Mouse (Mus musculus) WW6 (cell line): ENCODE data around the gene Tmem165.
A peak's percentile ranks its signal among the peaks of the same experiment; 100 is the strongest.

Experiments used
- DNase-seq: peaks from one replicate; pipeline ENCODE4 v3.0.0-alpha.2; 2013; ENCODE audit warnings: low read depth, low spot score

Gene Tmem165

GRCm38 (mm10) chr5:76171039-76171438, 12.6 kb upstream of the Tmem165 start:
- no peak for DNase-seq

- no peak for DNase-seq
Measured at GRCm38 (mm10) chr5:76175051-76175450, 8.6 kb upstream of the Tmem165 start.

DNA sequence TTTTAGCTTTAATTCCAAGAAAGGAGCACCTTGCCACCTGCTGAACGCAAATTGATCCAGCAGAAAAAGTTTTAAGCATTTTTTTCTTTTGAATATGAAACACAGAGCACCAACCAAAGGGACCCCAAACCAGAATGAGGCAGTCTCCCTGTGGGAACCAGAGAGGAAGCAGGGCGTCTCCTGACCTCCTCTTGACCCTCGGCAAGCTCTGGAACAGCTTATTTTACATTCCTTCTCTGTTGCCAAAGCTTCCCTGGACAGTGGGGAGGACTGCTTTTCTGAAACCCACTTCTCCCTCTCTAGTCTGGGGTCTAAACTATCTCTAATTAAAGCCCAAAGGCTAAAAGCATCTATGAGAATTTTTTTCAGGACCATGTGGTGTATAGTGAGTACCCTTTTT, 7.3 kb upstream of the Tmem165 start:
- no peak for DNase-seq

DNA sequence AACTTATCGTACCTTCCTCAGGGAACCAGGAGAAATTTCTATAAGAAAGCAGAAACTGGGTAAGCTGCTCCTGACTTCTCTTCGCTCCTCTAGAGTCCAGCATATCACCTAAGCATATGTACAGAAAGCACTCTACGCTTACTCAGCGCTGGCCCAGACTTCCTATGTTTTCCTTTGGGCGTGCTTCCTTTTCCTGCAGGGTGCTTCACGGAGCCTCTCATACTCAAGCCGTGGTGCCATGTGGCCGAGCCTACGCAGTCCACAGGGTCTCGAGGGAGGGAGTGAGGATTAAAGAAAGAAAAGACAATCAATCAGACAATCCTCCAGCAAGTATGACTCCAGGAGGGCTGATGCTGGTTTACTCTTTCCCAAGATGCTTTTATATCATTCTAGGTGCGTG, 6.8 kb upstream of the Tmem165 start:
- DNase-seq: no peak

DNA sequence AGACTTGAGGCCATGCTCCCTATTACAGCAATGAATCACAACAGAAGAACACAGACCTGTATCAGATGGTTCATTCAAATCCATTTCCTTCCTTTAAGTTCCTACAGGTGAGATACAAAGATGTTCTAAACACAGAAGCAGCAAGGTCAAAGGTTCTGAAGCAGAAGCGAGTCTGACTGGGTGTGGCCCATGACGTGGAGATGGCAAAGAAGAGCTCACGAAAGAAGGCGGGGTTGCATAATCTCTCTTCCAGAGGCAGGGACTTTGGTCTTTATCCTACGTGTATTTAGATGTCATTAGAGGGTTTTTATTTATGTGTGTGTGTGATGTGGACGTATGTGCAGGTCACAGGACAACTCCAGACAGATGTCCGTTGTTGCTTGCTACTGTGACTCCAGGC, 6.0 kb upstream of the Tmem165 start:
- DNase-seq: no peak

GRCm38 (mm10) chr5:76179171-76179570, 4.5 kb upstream of the Tmem165 start:
- no peak for DNase-seq

- no peak for DNase-seq
Measured at GRCm38 (mm10) chr5:76179791-76180190, 3.9 kb upstream of the Tmem165 start.

GRCm38 (mm10) chr5:76182326-76182725, 1.4 kb upstream of the Tmem165 start:
- no peak for DNase-seq

DNA sequence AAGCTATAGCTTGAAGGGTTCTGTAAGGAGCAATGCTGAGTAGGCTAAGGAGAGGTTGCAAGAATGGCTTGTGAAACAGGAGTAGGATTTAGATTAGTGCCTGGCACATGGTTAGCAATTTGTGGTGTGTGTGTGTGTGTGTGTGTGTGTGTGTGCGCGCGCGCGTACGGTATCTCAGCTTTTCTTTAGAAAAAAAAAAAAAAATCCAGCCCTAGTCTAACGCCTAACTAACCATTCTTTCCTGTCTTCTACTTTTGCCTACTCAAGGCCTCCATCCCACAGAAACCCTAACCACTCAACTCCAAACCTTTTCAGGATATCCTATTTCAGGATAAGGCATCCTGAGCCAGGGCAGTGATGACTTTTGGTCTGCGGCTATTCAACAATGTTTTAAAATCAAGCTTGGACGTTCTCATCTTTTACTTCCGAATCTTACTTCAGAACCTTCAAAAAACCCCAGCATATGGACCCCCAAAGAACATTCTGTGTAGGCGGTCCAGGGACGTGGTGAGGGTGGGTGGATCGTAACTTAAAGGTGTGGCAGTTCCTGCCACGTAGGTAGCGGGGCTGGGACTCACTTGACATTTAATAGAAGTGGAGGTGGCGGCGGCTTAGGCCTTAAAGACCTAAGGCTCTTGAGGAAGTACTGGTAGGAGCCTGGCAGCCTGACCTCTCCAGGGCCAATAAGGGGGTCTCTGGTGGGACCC, 484 bp upstream of the Tmem165 start:
- peak; percentile 24 for DNase-seq

- DNase-seq: peak; percentile 54
Measured at GRCm38 (mm10) chr5:76184286-76185080, 803 bp downstream of the Tmem165 start.

DNA sequence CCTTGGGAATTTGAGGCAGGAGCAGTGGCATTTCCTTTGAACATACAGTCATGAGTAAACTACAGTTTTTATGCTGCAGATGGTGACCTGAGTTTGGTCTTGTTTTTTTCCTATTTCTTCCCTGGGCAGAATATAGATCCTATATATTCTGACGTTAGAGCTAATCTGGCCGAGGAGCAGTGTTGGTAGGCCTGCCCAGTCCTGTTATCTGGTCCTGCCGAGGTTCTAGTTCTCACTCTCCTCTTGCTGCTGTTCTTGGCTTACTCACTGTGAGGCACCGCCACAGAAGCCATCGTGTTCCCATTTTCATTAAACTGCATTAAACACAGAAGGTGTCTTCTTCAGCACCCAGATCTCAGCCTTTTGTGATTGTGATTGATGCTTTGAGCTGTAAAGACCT, 4.2 kb downstream of the Tmem165 start:
- DNase-seq: no peak

DNA sequence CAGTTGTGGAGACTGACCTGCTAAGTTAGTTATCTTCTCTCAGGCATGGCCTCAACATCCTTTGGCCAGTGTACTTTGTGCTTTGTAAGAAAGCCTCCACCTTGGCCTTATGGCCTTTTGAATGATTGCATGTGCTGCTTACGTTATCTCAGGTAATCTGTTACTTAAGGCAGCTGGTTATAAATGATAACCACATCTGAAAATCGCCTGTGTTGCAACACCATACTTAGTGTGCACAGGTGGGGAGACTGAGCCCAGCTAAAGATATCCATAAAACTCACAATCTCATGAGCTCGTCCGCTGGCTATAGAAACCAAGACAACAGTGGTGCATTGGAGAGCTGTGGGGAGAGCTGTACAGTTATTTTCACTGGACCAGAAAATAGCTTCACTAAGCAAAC, 6.9 kb downstream of the Tmem165 start:
- DNase-seq: no peak

GRCm38 (mm10) chr5:76193075-76193474, 9.4 kb downstream of the Tmem165 start:
- DNase-seq: no peak

DNA sequence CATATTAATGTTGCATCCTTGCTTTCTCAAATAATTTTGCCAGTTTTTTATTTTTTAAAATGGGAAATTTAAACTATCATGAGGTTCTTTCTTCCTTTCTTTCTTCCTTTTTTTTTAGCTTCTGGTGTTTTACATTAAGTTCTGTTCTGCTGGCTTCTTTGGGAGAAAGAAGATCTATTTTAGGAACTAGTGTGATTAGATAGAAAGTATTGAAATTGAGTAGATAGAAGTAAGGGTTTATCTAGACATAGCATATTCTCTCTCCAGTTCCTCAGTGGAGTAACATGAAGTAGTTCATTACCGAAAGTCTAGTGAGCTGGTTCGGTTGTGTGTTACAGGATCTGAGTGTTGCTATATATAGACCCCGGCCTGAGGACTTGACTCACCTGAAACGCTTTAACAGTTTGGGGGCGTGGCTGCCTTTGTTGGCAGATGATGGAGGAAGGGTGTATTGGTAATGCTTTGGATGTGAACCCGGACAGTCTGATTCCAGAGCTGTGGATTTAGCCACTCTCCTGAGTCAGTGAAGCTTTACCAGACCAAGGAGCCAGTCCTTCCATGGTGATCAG, 10.8 kb downstream of the Tmem165 start:
- DNase-seq: no peak

- DNase-seq: no peak
Measured at GRCm38 (mm10) chr5:76199346-76199745, 15.7 kb downstream of the Tmem165 start.

DNA sequence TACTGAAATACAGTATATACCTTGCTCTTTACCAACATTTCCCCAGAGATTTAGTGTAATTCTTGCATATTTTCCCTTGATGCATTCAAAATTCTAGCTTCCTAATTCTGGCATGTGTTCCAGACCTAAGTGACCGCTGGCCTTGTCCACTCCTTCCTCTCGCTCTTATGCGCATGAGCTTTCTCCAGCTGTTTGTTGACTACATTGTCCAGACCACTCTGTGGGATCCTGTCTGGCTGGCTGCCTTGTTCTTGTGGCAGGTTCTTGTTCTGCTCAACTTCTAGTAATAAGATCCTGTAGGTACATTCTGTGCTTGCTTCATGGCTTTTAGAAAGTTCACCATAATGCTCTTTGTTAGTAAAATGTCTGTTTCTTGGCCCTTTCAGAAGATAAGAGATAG, 19.5 kb downstream of the Tmem165 start:
- DNase-seq: no peak

GRCm38 (mm10) chr5:76205886-76206285, 22.2 kb downstream of the Tmem165 start:
- DNase-seq: no peak

- no peak for DNase-seq
Measured at GRCm38 (mm10) chr5:76208066-76208465, 24.4 kb downstream of the Tmem165 start.

GRCm38 (mm10) chr5:76216691-76217090, 33.0 kb downstream of the Tmem165 start:
- no peak for DNase-seq

- DNase-seq: peak; percentile 5
Measured at GRCm38 (mm10) chr5:76231171-76231855, 47.6 kb downstream of the Tmem165 start.

GRCm38 (mm10) chr5:76243274-76243673, 59.6 kb downstream of the Tmem165 start:
- no peak for DNase-seq

- no peak for DNase-seq
Measured at GRCm38 (mm10) chr5:76243929-76244328, 60.2 kb downstream of the Tmem165 start.
